Mouse (Mus musculus): ENCODE data around the gene Tgtp1. TPM values are rescaled to one million over a fixed set of nuclear protein-coding genes. Genes with fewer than 3 reads are reported as not detected.

Tgtp1 gene
- 0.30 and 0.52 TPM in 2 replicates for polyA plus RNA-seq (2012)

DNA sequence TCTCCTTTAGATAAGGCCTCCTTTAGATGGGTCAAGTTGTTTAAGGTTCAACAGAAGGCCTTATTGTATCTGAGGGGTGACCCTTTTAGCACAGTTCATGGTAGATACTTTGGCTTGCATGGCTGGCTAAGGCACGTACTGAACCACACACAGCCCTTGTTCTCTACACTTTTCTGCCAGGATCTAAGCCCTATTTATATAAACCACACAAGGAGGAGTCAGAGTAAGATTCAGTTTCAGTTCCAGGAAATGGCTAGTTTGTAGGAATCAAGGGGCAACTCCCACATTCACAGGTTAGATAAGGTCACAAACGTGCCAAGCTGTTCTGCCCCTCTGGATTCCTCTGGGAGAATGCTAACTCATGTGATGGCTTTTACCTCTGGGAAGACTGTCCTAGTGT is at the start of gene Tgtp1:
Tgtp1 (minus strand) TSS at position 155 of the 400 bp plus-strand sequence.

DNA sequence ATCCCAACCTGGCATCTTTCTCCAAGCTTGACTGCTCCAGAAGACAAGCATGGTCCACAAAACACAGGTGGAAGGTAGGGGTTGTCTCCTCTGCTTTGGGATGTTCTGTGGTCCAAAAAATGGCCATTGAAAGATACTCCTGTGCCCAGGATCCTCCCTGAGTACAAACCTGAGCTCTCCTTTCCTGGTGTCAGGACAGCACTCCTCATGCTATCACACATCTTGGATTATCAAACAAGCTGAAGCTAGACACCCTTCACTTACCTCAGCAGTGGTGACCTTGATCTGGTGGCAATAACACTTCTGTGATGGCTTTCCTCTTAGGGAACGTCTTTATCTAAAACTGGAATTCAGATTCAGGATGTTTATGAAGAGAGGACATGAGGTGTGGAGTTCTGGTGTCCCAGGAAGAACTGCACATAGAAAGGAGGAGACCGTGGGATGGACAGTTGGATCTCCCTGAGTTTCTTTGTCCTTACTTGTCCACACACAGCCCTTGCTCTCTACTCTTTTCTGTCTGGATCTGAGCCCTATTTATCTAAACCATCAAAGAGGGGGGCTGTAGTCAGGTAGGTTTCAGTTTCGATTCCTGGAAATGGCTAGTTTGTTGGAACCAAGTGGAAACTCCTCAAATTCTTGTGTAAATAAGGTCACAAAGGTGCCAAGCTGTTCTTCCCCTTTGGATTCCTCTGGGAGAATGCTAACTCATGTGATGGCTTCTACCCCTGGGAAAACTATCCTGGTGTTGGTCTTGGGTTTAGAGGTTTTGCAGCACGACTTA is 2.0 kb downstream of the Tgtp1 start, which contains the start of gene Gm12185:
Gm12185 (minus strand) TSS at position 487 of the 781 bp plus-strand sequence.

DNA sequence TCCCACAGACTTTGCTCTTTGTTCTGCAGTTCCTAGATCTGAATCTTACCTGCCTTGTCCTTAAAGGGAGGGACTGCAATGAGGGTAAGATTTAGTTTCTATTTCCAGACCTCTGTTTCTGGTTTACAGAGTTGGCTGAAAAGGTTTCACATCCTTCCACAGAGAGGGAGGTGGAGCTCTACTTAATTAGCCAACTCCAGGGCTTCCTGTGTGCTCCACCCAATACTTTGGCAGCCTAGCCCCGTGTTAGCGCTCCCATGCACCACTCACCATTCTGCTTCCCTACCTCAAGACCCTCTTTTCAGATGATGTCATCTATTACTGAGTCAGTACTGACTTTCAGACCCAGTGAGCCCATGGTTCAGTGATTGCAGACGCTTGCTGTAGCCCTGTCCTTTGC is 14.7 kb downstream of the Tgtp1 start, which contains the start of gene 9930111J21Rik1:
9930111J21Rik1 (minus strand) TSS at position 148 of the 400 bp plus-strand sequence.

DNA sequence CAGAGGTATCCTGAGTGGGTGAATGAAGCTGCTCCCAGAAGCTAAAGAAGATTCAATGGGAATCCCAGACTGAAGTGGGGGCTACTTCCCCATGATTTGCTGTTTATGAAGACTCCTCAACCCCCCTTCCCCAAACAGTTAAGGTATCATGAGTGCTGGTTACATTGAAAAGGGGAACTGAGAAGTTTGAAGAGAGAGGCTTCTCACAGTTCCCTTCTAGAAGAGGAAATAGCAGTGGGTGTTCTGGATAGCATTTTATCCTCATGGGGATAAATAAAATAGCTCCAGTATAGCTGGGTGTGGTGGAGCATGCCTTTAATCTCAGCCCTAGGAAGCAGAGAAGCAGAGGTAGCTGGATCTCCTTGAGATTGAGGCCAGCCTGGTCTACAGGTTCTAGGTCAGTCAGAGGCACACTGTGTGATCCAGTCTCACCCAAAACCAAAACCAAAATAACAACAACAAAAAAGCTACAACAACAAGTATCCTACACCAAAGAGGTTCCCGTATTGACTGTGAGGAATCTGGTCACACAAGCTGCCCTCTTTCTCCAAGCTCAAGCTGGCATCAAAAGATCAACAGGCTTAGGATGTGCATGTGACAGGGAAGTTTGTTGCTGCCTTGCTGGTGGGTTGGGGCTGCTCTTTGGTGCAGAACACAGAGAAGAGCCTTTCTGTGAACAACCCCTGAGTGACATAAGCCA is 15.6 kb downstream of the Tgtp1 start, which contains the start of gene Olfr56:
Olfr56 (plus strand) TSS at position 650 of the 700 bp plus-strand sequence.

DNA sequence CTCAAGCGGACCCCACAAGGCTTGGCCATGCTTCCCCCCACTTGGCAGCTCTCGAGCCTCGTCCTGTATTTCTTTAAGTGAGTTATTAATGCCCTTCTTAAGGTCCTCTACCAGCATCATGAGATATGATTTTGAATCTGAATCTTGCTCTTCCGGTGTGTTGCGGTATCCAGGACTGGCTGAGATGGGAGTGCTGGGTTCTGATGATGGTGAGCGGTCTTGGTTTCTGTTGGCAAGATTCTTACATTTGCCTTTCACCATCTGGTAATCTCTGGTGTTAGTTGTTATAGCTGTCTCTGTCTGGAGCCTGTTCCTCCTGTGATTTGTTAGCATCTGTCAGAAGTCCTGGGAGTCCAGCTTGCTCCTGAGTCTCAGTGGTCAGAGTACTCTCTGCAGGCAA is 47.9 kb downstream of the Tgtp1 start, which contains the start of gene Psme2b:
Psme2b (minus strand) TSS at position 101 of the 400 bp plus-strand sequence.

Other genes with a start within 250 kb of the Tgtp1 start
- gene Rack1, start 193.8 kb downstream of the Tgtp1 start, polyA plus RNA-seq (2012), result 4,368 and 4,920 TPM in 2 replicates
- gene Trim41, start 176.8 kb downstream of the Tgtp1 start, polyA plus RNA-seq (2012), result 54.6 and 79.4 TPM in 2 replicates
- 0.84 and 1.2 TPM in 2 replicates for gene Trim7, start 168.0 kb downstream of the Tgtp1 start, polyA plus RNA-seq (2012)
- 72.6 and 83.3 TPM in 2 replicates for gene Gm12184, start 167.5 kb downstream of the Tgtp1 start, polyA plus RNA-seq (2012)
- 3.3 and 5.2 TPM in 2 replicates for gene Irgm1, start 122.5 kb downstream of the Tgtp1 start, polyA plus RNA-seq (2012)
- gene Gm5431, start 92.0 kb downstream of the Tgtp1 start, polyA plus RNA-seq (2012), result 0.03 and 0.04 TPM in 2 replicates
- gene Psme2b, start 48.0 kb downstream of the Tgtp1 start, polyA plus RNA-seq (2012), result 2.8 and 3.4 TPM in 2 replicates
- gene Olfr56, start 15.3 kb downstream of the Tgtp1 start, polyA plus RNA-seq (2012), result 0.07 and 0.25 TPM in 2 replicates
- 0.24 and 0.49 TPM in 2 replicates for gene 9930111J21Rik1, start 14.8 kb downstream of the Tgtp1 start, polyA plus RNA-seq (2012)
- not detected in 2 replicates for gene Gm12185, start 1.9 kb downstream of the Tgtp1 start, polyA plus RNA-seq (2012)
- gene 9930111J21Rik2, start 57.1 kb upstream of the Tgtp1 start, polyA plus RNA-seq (2012), result 0.56 and 1.2 TPM in 2 replicates
- 2.0 and 2.4 TPM in 2 replicates for gene Tgtp2, start 70.0 kb upstream of the Tgtp1 start, polyA plus RNA-seq (2012)
- gene Ifi47, start 82.4 kb upstream of the Tgtp1 start, polyA plus RNA-seq (2012), result 1.7 and 3.0 TPM in 2 replicates
- gene Olfr1396, start 120.7 kb upstream of the Tgtp1 start, polyA plus RNA-seq (2012), result not detected in 2 replicates
- gene Olfr1395, start 148.1 kb upstream of the Tgtp1 start, polyA plus RNA-seq (2012), result 0.16 TPM in 1 of 2 replicates, not detected in the other
- gene Olfr1394, start 160.2 kb upstream of the Tgtp1 start, polyA plus RNA-seq (2012), result not detected in 2 replicates
- gene Btnl9, start 193.0 kb upstream of the Tgtp1 start, polyA plus RNA-seq (2012), result 2.5 and 3.4 TPM in 2 replicates
- 6.1 and 8.1 TPM in 2 replicates for gene Zfp62, start 209.1 kb upstream of the Tgtp1 start, polyA plus RNA-seq (2012)

Data from megakaryocyte-erythroid progenitor cell, adult 5 weeks (primary cell).